ENCODE assay signal across 15 mouse cellular contexts in the genomic region with DNA sequence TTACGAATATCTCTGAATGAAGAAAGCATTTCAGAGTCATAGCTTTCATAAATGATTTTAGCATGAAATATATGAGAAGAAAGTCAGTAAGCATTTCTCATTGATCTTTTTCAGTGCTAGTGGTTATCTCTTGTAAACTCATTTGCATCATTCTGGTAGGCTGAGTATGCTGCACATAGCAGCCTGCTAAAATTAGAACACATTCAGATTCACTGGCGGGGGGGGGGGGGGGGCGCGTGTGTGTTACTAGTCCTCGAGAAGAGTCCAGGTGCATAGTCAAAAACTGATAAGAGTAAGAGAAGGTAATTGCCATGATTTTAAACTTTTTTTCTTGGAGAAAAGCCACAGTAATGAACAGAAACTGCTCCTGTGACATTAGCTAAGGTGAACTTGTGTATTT.
"Had no signal": no experiment of that assay in that cellular context is flagged by ENCODE, and none has a peak within 500 bp of the region (broad histone marks: within the 10 kb centered on the region; RNA-seq: fewer than 3 reads in every experiment).

No protein-coding gene starts in this region.

- H3K4me2 ChIP-seq: neural tube, embryonic 15.5 days; stomach, embryonic 15.5 days had no signal

- DNase-seq: retina, postnatal 1 day; right cerebral cortex, adult 18-20 months; right cerebral cortex, postnatal 14 days; right cerebral cortex, postnatal 25 days; right cerebral cortex, postnatal 4 days; spleen, adult 18-20 months; thymus, adult 18-20 months; thymus, adult 2 months; thymus, postnatal 14 days; thymus, postnatal 25 days; thymus, postnatal 36 days; thymus, postnatal 4 days had no signal

- H3K9me3 ChIP-seq: neural tube, embryonic 15.5 days; stomach, embryonic 15.5 days had no signal

- H3K4me1 ChIP-seq: neural tube, embryonic 15.5 days; stomach, embryonic 15.5 days had no signal

- H3K9ac ChIP-seq: neural tube, embryonic 15.5 days; stomach, embryonic 15.5 days had no signal

- H3K27me3 ChIP-seq: neural tube, embryonic 15.5 days; stomach, embryonic 15.5 days had no signal

- H3K27ac ChIP-seq: neural tube, embryonic 15.5 days; stomach, embryonic 15.5 days; stomach, postnatal 0 days had no signal

- H3K4me3 ChIP-seq: neural tube, embryonic 15.5 days; stomach, embryonic 15.5 days had no signal
